Mouse (Mus musculus): Measurements from ENCODE around the gene Olfr1423.

- TF ChIP-seq CTCF (IDR thresholded peaks at IDR 0.05; ENCODE audit: low read depth) (no peak), EP300 (IDR thresholded peaks at IDR 0.05; ENCODE audit: low read depth) (no peak)
Observed at GRCm38 (mm10) chr19:12003568-12003967, 37.5 kb downstream of the Olfr1423 start.
